In genomic region chr9:40332731-40333648, GRCm38 (mm10) we compare ENCODE assay signal across 15 mouse cellular contexts.
A peak's percentile ranks its signal among the peaks of the same experiment; 100 is the strongest.
DNase-seq lines count a peak whose midpoint lies in the region; ATAC-seq and TF ChIP-seq lines count a peak whose summit lies in the region.
"Had no signal": no experiment of that assay in that cellular context is flagged by ENCODE, and none has a peak within 500 bp of the region (broad histone marks: within the 10 kb centered on the region; RNA-seq: fewer than 3 reads in every experiment).

No protein-coding gene starts in this region.

- TF ChIP-seq POLR2A in kidney, adult 2 months (IDR thresholded peaks at IDR 0.05; ENCODE audit: low read depth, low read length): no peak

- H3K4me1 ChIP-seq in forebrain, embryonic 15.5 days: peaks cover 52% of the 10 kb centered on the region
- H3K4me1 ChIP-seq in forebrain, embryonic 12.5 days: peaks cover 4% of the 10 kb centered on the region; the same call in 1 of the 2 replicates
- peaks cover 30% of the 10 kb centered on the region for H3K4me1 ChIP-seq in kidney, adult 2 months (ENCODE audit: control insufficient read depth, insufficient read depth, low read length)
- no peaks in the 10 kb centered on the region for H3K4me1 ChIP-seq in kidney, embryonic 14.5 days (ENCODE audit: control insufficient read depth, insufficient read depth, low read length)
- 0 out of 2 replicates have a peak, but pooled peaks cover 3% of the 10 kb centered on the region for H3K4me1 ChIP-seq in intestine, embryonic 15.5 days (replicated peaks)
- H3K4me1 ChIP-seq in lung, postnatal 0 days (ENCODE audit: insufficient read depth, low read depth, low read length): no peaks in the 10 kb centered on the region
- H3K4me1 ChIP-seq in midbrain, postnatal 0 days (ENCODE audit: insufficient read depth, low read length): peaks cover 3% of the 10 kb centered on the region; the same call in 1 of the 2 replicates

- H3K36me3 ChIP-seq in forebrain, embryonic 15.5 days: peaks cover 13% of the 10 kb centered on the region; the same call in 1 of the 2 replicates
- no peaks in the 10 kb centered on the region for H3K36me3 ChIP-seq in forebrain, embryonic 12.5 days (replicated peaks)
- H3K36me3 ChIP-seq in kidney, adult 2 months (ENCODE audit: control insufficient read depth, insufficient read depth, low read length): no peaks in the 10 kb centered on the region
- no peaks in the 10 kb centered on the region for H3K36me3 ChIP-seq in kidney, embryonic 14.5 days (ENCODE audit: control insufficient read depth, insufficient read depth, low read length)
- H3K36me3 ChIP-seq in intestine, embryonic 15.5 days: no peaks in the 10 kb centered on the region
- H3K36me3 ChIP-seq in lung, postnatal 0 days (ENCODE audit: insufficient read depth, low read length): no peaks in the 10 kb centered on the region
- peaks cover 39% of the 10 kb centered on the region for H3K36me3 ChIP-seq in midbrain, postnatal 0 days (ENCODE audit: insufficient read depth, low read length)
- H3K36me3 ChIP-seq: embryonic facial prominence, embryonic 10.5 days; G1E; heart, embryonic 13.5 days; limb, embryonic 15.5 days had no signal

- no peaks in the 10 kb centered on the region for H3K27me3 ChIP-seq in forebrain, embryonic 15.5 days
- H3K27me3 ChIP-seq in forebrain, embryonic 12.5 days: no peaks in the 10 kb centered on the region
- no peaks in the 10 kb centered on the region for H3K27me3 ChIP-seq in kidney, adult 2 months (replicated peaks; ENCODE audit: control insufficient read depth, insufficient read depth, low read length)
- H3K27me3 ChIP-seq in kidney, embryonic 14.5 days (ENCODE audit: control insufficient read depth, insufficient read depth, low read length): no peaks in the 10 kb centered on the region
- H3K27me3 ChIP-seq in intestine, embryonic 15.5 days (replicated peaks): no peaks in the 10 kb centered on the region
- no peaks in the 10 kb centered on the region for H3K27me3 ChIP-seq in lung, postnatal 0 days (replicated peaks; ENCODE audit: insufficient read depth, low read length)
- no peaks in the 10 kb centered on the region for H3K27me3 ChIP-seq in midbrain, postnatal 0 days (ENCODE audit: insufficient read depth, low read length)
- H3K27me3 ChIP-seq: heart, embryonic 13.5 days; limb, embryonic 15.5 days; neural tube, embryonic 13.5 days had no signal

- no peak overlapping the region for H3K9ac ChIP-seq in forebrain, embryonic 15.5 days (replicated peaks)
- H3K9ac ChIP-seq in forebrain, embryonic 12.5 days: no peak overlapping the region
- no peak overlapping the region for H3K9ac ChIP-seq in kidney, embryonic 14.5 days (ENCODE audit: low read depth, low read length)
- no peak overlapping the region for H3K9ac ChIP-seq in intestine, embryonic 15.5 days
- no peak overlapping the region for H3K9ac ChIP-seq in lung, postnatal 0 days (replicated peaks; ENCODE audit: low read depth)
- H3K9ac ChIP-seq in midbrain, postnatal 0 days (replicated peaks; ENCODE audit: low read length, poor library complexity, severe bottlenecking): no peak overlapping the region
- H3K9ac ChIP-seq: heart, embryonic 13.5 days; limb, embryonic 15.5 days; neural tube, embryonic 13.5 days had no signal

- H3K4me2 ChIP-seq in forebrain, embryonic 15.5 days (replicated peaks): no peak overlapping the region
- H3K4me2 ChIP-seq in forebrain, embryonic 12.5 days: no peak overlapping the region
- no peak overlapping the region for H3K4me2 ChIP-seq in kidney, embryonic 14.5 days (replicated peaks; ENCODE audit: low read depth, low read length)
- H3K4me2 ChIP-seq in intestine, embryonic 15.5 days (replicated peaks): no peak overlapping the region; the same call in 1 of the 2 replicates
- H3K4me2 ChIP-seq in lung, postnatal 0 days (replicated peaks; ENCODE audit: low read depth, low read length): no peak overlapping the region
- no peak overlapping the region for H3K4me2 ChIP-seq in midbrain, postnatal 0 days (ENCODE audit: low read depth, low read length, poor library complexity, severe bottlenecking)
- H3K4me2 ChIP-seq: heart, embryonic 13.5 days; limb, embryonic 15.5 days; neural tube, embryonic 13.5 days had no signal

- no peak for TF ChIP-seq EP300 in lung, postnatal 0 days (IDR thresholded peaks at IDR 0.05)

- H3K4me3 ChIP-seq in forebrain, embryonic 15.5 days: no peak overlapping the region
- H3K4me3 ChIP-seq in forebrain, embryonic 12.5 days (replicated peaks): no peak overlapping the region
- H3K4me3 ChIP-seq in kidney, adult 2 months (ENCODE audit: insufficient read depth, low read depth, low read length): no peak overlapping the region
- no peak overlapping the region for H3K4me3 ChIP-seq in kidney, embryonic 14.5 days (ENCODE audit: low read length)
- H3K4me3 ChIP-seq in intestine, embryonic 15.5 days (replicated peaks): no peak overlapping the region
- no peak overlapping the region for H3K4me3 ChIP-seq in lung, postnatal 0 days (ENCODE audit: low read depth, low read length)
- H3K4me3 ChIP-seq in midbrain, postnatal 0 days (ENCODE audit: low read depth, low read length): no peak overlapping the region
- H3K4me3 ChIP-seq: embryonic facial prominence, embryonic 10.5 days; heart, embryonic 13.5 days; limb, embryonic 15.5 days; neural tube, embryonic 13.5 days had no signal

- TF ChIP-seq CTCF in kidney, adult 2 months (conservative IDR thresholded peaks at IDR 0.05; ENCODE audit: insufficient read depth, insufficient read length, low read depth, low read length): no peak
- no peak for TF ChIP-seq CTCF in lung, postnatal 0 days (IDR thresholded peaks at IDR 0.05)
- no peak for TF ChIP-seq CTCF in midbrain, postnatal 0 days (IDR thresholded peaks at IDR 0.05)

- 83% methylated on average over 31 of the region's 31 CpGs for WGBS in forebrain, embryonic 15.5 days
- WGBS in forebrain, embryonic 12.5 days: 87% methylated on average over 31 of the region's 31 CpGs
- 57% methylated on average over 31 of the region's 31 CpGs for whole genome bisulfite sequencing in kidney, adult 2 months
- WGBS in kidney, embryonic 14.5 days: 81% methylated on average over 31 of the region's 31 CpGs
- 70% methylated on average over 31 of the region's 31 CpGs for WGBS in intestine, embryonic 15.5 days
- 69% methylated on average over 31 of the region's 31 CpGs for WGBS in lung, postnatal 0 days
- WGBS in midbrain, postnatal 0 days: 86% methylated on average over 31 of the region's 31 CpGs

- peak; percentile 46 for DNase-seq in kidney, adult 2 months
- peak; percentile 78 for DNase-seq in brain, adult 2 months (ENCODE audit: low read depth, low spot score)
- no peak for DNase-seq in lung, postnatal 0 days (ENCODE audit: low spot score)
- DNase-seq in midbrain, postnatal 0 days (ENCODE audit: low spot score): no peak

- H3K27ac ChIP-seq in forebrain, embryonic 15.5 days (replicated peaks): peak overlapping the region; percentile 86
- H3K27ac ChIP-seq in forebrain, embryonic 12.5 days: no peak overlapping the region
- H3K27ac ChIP-seq in kidney, adult 2 months (ENCODE audit: insufficient read depth, low read depth, low read length): no peak overlapping the region
- no peak overlapping the region for H3K27ac ChIP-seq in kidney, embryonic 14.5 days (ENCODE audit: low read depth, low read length)
- H3K27ac ChIP-seq in intestine, embryonic 15.5 days: no peak overlapping the region
- H3K27ac ChIP-seq in lung, postnatal 0 days (ENCODE audit: low read length): no peak overlapping the region
- H3K27ac ChIP-seq in midbrain, postnatal 0 days (ENCODE audit: low read depth, low read length): no peak overlapping the region
- H3K27ac ChIP-seq: embryonic facial prominence, embryonic 10.5 days; heart, embryonic 13.5 days; limb, embryonic 15.5 days; macrophage; neural tube, embryonic 13.5 days had no signal

- H3K9me3 ChIP-seq in forebrain, embryonic 15.5 days: no peaks in the 10 kb centered on the region
- H3K9me3 ChIP-seq in forebrain, embryonic 12.5 days: no peaks in the 10 kb centered on the region
- no peaks in the 10 kb centered on the region for H3K9me3 ChIP-seq in kidney, embryonic 14.5 days (ENCODE audit: control insufficient read depth, low read length)
- no peaks in the 10 kb centered on the region for H3K9me3 ChIP-seq in intestine, embryonic 15.5 days
- no peaks in the 10 kb centered on the region for H3K9me3 ChIP-seq in lung, postnatal 0 days (ENCODE audit: low read length)
- no peaks in the 10 kb centered on the region for H3K9me3 ChIP-seq in midbrain, postnatal 0 days (ENCODE audit: low read length)
- H3K9me3 ChIP-seq: embryonic facial prominence, embryonic 10.5 days; heart, embryonic 13.5 days; limb, embryonic 15.5 days; neural tube, embryonic 13.5 days had no signal

- ATAC-seq in forebrain, embryonic 15.5 days (replicated peaks): no peak
- ATAC-seq in forebrain, embryonic 12.5 days (ENCODE audit: low FRiP score): no peak
- no peak for ATAC-seq in kidney, embryonic 14.5 days (ENCODE audit: low FRiP score, low TSS enrichment)
- ATAC-seq in intestine, embryonic 15.5 days: peak; percentile 9; the same call in 1 of the 2 replicates
- ATAC-seq in lung, postnatal 0 days: no peak
- ATAC-seq in midbrain, postnatal 0 days (ENCODE audit: low FRiP score): no peak
- ATAC-seq: midbrain, embryonic 16.5 days had no signal

Comparison
In these comparisons a context has a peak if more than half of its experiments do, and no peak if none do; other contexts are left out.
1. DNase-seq: peak in kidney, adult 2 months (single experiment) and brain, adult 2 months (single experiment); none in lung, postnatal 0 days (single experiment) and midbrain, postnatal 0 days (single experiment).